Mouse (Mus musculus): ENCODE measurements around the gene Dock2. TPM values are rescaled to one million over a fixed set of nuclear protein-coding genes. Genes with fewer than 3 reads are reported as not detected.

The Dock2 gene
- polyA plus RNA-seq, 1 experiment from 2014 or later = 2.1 TPM

GRCm38 (mm10) chr11:34763739-34764361 lies 19.8 kb downstream of the Dock2 start:
- Histone ChIP-seq H3K36me3 (no peaks in the 10 kb centered on the region), H3K9ac (no peak overlapping the region), H3K4me3 (no peak overlapping the region), H3K4me1 (no peaks in the 10 kb centered on the region), H3K9me3 (no peaks in the 10 kb centered on the region), H3K27ac (no peak overlapping the region), H3K27me3 (no peaks in the 10 kb centered on the region), H3K4me2 (no peak overlapping the region)
- WGBS = 74% methylated on average over 5 of the region's 5 CpGs
- no peak for ATAC-seq (ENCODE audit: borderline replicate concordance, extremely low read depth, low FRiP score, low TSS enrichment)

- no peak for ATAC-seq (ENCODE audit: borderline replicate concordance, extremely low read depth, low FRiP score, low TSS enrichment)
- Histone ChIP-seq H3K4me1 (no peaks in the 10 kb centered on the region), H3K4me3 (no peak overlapping the region), H3K27ac (no peak overlapping the region), H3K27me3 (no peaks in the 10 kb centered on the region), H3K9me3 (no peaks in the 10 kb centered on the region), H3K36me3 (no peaks in the 10 kb centered on the region), H3K4me2 (no peak overlapping the region), H3K9ac (no peak overlapping the region)
- WGBS = 88% methylated on average over 5 of the region's 5 CpGs
Observed at GRCm38 (mm10) chr11:34762570-34763127, 21.0 kb downstream of the Dock2 start.

DNA sequence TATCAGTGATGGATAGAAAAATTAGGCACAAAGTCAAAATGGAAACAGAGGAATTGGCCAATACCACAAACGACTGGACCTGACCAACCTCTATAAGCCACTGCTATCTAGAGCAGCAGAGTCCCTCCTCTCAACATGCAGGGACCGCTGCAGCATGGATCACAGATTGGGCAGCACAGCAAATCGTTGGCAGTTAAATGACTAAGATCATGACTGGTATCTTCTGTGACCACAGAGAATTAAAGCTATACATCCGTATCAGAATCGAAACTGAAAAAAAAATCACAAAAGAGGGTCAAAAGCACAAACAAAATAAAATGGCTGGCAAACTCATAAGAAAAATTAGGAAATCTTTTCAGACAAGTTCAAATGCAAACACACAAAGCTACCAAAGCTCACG lies 21.6 kb downstream of the Dock2 start:
- WGBS = 81% methylated on average over 6 of the region's 6 CpGs

GRCm38 (mm10) chr11:34759582-34759981 lies 24.1 kb downstream of the Dock2 start:
- ATAC-seq (ENCODE audit: borderline replicate concordance, extremely low read depth, low FRiP score, low TSS enrichment) = no peak
- H3K36me3 ChIP-seq = no peaks in the 10 kb centered on the region
- H3K9me3 ChIP-seq = no peaks in the 10 kb centered on the region
- no peaks in the 10 kb centered on the region for H3K4me1 ChIP-seq
- no peaks in the 10 kb centered on the region for H3K27me3 ChIP-seq
- no peak overlapping the region for H3K4me3 ChIP-seq
- no peak overlapping the region for H3K9ac ChIP-seq
- WGBS = 65% methylated on average over 4 of the region's 4 CpGs
- H3K4me2 ChIP-seq = no peak overlapping the region
- H3K27ac ChIP-seq = no peak overlapping the region

More for the DNA sequence above, 21.6 kb downstream of the Dock2 start:
- ATAC-seq (ENCODE audit: borderline replicate concordance, extremely low read depth, low FRiP score, low TSS enrichment) = no peak
- Histone ChIP-seq H3K4me2 (no peak overlapping the region), H3K9ac (no peak overlapping the region), H3K27me3 (no peaks in the 10 kb centered on the region), H3K36me3 (no peaks in the 10 kb centered on the region), H3K4me3 (no peak overlapping the region), H3K27ac (no peak overlapping the region), H3K4me1 (no peaks in the 10 kb centered on the region), H3K9me3 (no peaks in the 10 kb centered on the region)

- Histone ChIP-seq H3K4me3 (no peak overlapping the region), H3K27me3 (no peaks in the 10 kb centered on the region), H3K27ac (no peak overlapping the region), H3K36me3 (no peaks in the 10 kb centered on the region), H3K9ac (no peak overlapping the region), H3K4me1 (no peaks in the 10 kb centered on the region), H3K9me3 (no peaks in the 10 kb centered on the region), H3K4me2 (no peak overlapping the region)
- 69% methylated on average over 1 of the region's 1 CpGs for WGBS
- no peak for ATAC-seq (ENCODE audit: borderline replicate concordance, extremely low read depth, low FRiP score, low TSS enrichment)
Observed at GRCm38 (mm10) chr11:34741081-34741480, 42.6 kb downstream of the Dock2 start.

DNA sequence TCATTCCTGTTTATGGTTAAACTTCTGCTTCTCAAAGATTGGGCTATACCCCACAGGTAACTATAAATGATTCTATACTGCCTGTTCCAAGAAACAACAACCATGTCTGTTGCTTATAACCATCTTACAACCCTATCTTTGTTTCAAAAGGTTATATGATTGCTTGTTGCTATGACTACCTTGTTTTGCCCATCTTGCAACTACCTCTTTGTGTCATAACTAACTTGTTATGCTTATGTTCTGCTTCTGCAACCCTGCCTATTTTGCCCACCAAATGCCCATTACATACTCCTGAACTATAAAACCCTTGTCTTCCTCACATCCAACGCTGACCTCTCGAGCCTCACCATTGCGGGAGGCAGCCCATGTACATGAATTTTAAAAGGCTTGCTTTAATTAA lies 43.9 kb downstream of the Dock2 start:
- Histone ChIP-seq H3K9me3 (no peaks in the 10 kb centered on the region), H3K27me3 (no peaks in the 10 kb centered on the region), H3K36me3 (no peaks in the 10 kb centered on the region), H3K4me2 (no peak overlapping the region), H3K27ac (no peak overlapping the region), H3K4me1 (no peaks in the 10 kb centered on the region), H3K9ac (no peak overlapping the region), H3K4me3 (no peak overlapping the region)
- WGBS = 91% methylated on average over 3 of the region's 3 CpGs
- ATAC-seq (ENCODE audit: borderline replicate concordance, extremely low read depth, low FRiP score, low TSS enrichment) = no peak

GRCm38 (mm10) chr11:34738945-34739344 lies 44.7 kb downstream of the Dock2 start:
- 36% methylated on average over 1 of the region's 1 CpGs for WGBS
- H3K27me3 ChIP-seq = no peaks in the 10 kb centered on the region
- H3K27ac ChIP-seq = no peak overlapping the region
- H3K4me2 ChIP-seq = no peak overlapping the region
- H3K4me3 ChIP-seq = no peak overlapping the region
- H3K9ac ChIP-seq = no peak overlapping the region
- H3K4me1 ChIP-seq = no peaks in the 10 kb centered on the region
- no peaks in the 10 kb centered on the region for H3K9me3 ChIP-seq
- no peaks in the 10 kb centered on the region for H3K36me3 ChIP-seq
- ATAC-seq (ENCODE audit: borderline replicate concordance, extremely low read depth, low FRiP score, low TSS enrichment) = no peak

DNA sequence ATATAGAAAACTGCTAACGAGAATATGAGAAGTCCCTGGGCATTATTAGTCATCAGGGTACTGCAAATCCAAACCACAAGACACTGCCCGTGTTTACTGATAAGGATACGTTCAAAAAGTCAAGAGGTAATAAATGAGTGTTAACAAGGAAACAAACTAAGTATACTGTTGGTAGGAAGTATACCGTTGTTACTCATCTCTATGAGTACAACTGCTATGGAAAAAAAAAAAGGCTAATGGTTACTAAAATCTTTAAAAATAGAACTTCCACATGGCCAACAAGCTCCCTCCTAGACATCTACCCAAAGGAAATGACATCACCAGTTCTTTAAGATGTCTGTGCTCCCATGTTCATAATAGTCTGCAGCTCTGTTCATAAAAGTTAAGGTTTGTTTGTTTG lies 46.5 kb downstream of the Dock2 start:
- Histone ChIP-seq H3K9ac (no peak overlapping the region), H3K27me3 (no peaks in the 10 kb centered on the region), H3K36me3 (no peaks in the 10 kb centered on the region), H3K4me1 (no peaks in the 10 kb centered on the region), H3K4me2 (no peak overlapping the region), H3K4me3 (no peak overlapping the region), H3K27ac (no peak overlapping the region), H3K9me3 (no peaks in the 10 kb centered on the region)
- no peak for ATAC-seq (ENCODE audit: borderline replicate concordance, extremely low read depth, low FRiP score, low TSS enrichment)
- 63% methylated on average over 4 of the region's 4 CpGs for WGBS

GRCm38 (mm10) chr11:34734033-34734432 lies 49.7 kb downstream of the Dock2 start:
- H3K4me2 ChIP-seq = no peak overlapping the region
- H3K27ac ChIP-seq = no peak overlapping the region
- 55% methylated on average over 3 of the region's 3 CpGs for WGBS
- no peaks in the 10 kb centered on the region for H3K9me3 ChIP-seq
- no peak overlapping the region for H3K4me3 ChIP-seq
- H3K27me3 ChIP-seq = no peaks in the 10 kb centered on the region
- H3K9ac ChIP-seq = no peak overlapping the region
- ATAC-seq (ENCODE audit: borderline replicate concordance, extremely low read depth, low FRiP score, low TSS enrichment) = no peak
- H3K4me1 ChIP-seq = no peaks in the 10 kb centered on the region
- H3K36me3 ChIP-seq = no peaks in the 10 kb centered on the region

DNA sequence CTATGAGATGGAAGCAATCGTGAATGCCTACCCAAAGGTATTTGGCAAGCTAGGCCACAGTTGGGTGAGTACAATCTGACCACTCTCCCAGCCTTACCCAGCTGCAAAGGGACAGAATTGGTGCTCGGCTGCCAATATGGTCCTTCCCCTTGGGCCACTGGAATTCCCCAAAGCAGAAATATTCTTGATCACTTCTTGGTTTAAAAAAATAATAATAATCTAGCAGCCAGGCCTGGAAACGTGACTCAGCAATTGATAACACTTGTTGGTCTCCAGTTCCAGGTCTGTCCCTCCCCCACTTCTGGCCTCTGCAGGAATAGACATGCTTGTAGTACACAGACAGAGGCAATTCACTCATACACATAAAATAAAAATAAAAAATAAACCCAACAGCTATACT lies 56.2 kb downstream of the Dock2 start:
- H3K4me3 ChIP-seq = no peak overlapping the region
- no peak overlapping the region for H3K27ac ChIP-seq
- no peaks in the 10 kb centered on the region for H3K9me3 ChIP-seq
- H3K36me3 ChIP-seq = no peaks in the 10 kb centered on the region
- no peak for ATAC-seq (ENCODE audit: borderline replicate concordance, extremely low read depth, low FRiP score, low TSS enrichment)
- 65% methylated on average over 3 of the region's 3 CpGs for WGBS
- no peaks in the 10 kb centered on the region for H3K27me3 ChIP-seq
- no peak overlapping the region for H3K9ac ChIP-seq
- no peak overlapping the region for H3K4me2 ChIP-seq
- no peaks in the 10 kb centered on the region for H3K4me1 ChIP-seq

DNA sequence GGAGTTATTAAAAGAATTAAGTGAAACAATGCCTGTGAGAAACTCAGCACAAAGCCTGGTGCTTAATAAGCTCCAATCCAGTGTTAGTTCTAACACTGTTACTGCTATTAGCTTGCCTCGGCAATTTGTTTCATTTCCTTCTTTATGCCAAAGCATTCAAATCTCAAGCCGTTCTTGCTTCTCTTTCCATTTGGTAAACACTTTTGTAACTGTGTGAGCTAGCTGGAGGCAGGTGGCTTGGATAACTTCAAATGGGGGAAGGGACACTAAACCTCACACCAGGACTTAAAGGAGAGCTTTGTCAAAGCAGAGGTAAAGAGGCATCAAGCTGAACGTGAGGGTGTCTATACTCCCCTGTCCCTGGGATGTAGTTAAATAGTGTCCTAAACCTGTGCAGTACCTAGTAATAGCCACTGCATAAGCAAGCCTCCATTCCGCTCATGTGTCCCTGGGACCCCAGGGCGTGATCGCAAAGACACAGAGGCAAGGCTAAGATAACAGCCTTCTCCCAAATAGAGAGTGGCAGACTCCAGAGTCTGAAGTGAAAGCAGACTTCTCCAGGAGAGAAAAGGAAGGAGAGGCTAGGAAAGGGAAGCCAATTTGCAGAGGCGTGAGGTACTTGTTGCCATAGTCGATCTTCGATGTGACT lies 56.9 kb downstream of the Dock2 start:
- no peaks in the 10 kb centered on the region for H3K27me3 ChIP-seq
- H3K4me3 ChIP-seq = no peak overlapping the region
- H3K9ac ChIP-seq = no peak overlapping the region
- no peaks in the 10 kb centered on the region for H3K9me3 ChIP-seq
- 78% methylated on average over 9 of the region's 9 CpGs for WGBS
- no peak overlapping the region for H3K4me2 ChIP-seq
- H3K27ac ChIP-seq = no peak overlapping the region
- H3K4me1 ChIP-seq = no peaks in the 10 kb centered on the region
- H3K36me3 ChIP-seq = no peaks in the 10 kb centered on the region
- ATAC-seq (ENCODE audit: borderline replicate concordance, extremely low read depth, low FRiP score, low TSS enrichment) = no peak

- no peaks in the 10 kb centered on the region for H3K27me3 ChIP-seq
- WGBS = 72% methylated on average over 5 of the region's 5 CpGs
- no peaks in the 10 kb centered on the region for H3K36me3 ChIP-seq
- no peak overlapping the region for H3K4me2 ChIP-seq
- no peaks in the 10 kb centered on the region for H3K9me3 ChIP-seq
- no peak for ATAC-seq (ENCODE audit: borderline replicate concordance, extremely low read depth, low FRiP score, low TSS enrichment)
- no peak overlapping the region for H3K27ac ChIP-seq
- H3K4me3 ChIP-seq = no peak overlapping the region
- no peak overlapping the region for H3K9ac ChIP-seq
- H3K4me1 ChIP-seq = no peaks in the 10 kb centered on the region
Observed at GRCm38 (mm10) chr11:34713360-34713759, 70.3 kb downstream of the Dock2 start.

Data from lung, embryonic 15.5 days (tissue).